8 mouse cellular contexts compared by ENCODE assay signal in the genomic region with DNA sequence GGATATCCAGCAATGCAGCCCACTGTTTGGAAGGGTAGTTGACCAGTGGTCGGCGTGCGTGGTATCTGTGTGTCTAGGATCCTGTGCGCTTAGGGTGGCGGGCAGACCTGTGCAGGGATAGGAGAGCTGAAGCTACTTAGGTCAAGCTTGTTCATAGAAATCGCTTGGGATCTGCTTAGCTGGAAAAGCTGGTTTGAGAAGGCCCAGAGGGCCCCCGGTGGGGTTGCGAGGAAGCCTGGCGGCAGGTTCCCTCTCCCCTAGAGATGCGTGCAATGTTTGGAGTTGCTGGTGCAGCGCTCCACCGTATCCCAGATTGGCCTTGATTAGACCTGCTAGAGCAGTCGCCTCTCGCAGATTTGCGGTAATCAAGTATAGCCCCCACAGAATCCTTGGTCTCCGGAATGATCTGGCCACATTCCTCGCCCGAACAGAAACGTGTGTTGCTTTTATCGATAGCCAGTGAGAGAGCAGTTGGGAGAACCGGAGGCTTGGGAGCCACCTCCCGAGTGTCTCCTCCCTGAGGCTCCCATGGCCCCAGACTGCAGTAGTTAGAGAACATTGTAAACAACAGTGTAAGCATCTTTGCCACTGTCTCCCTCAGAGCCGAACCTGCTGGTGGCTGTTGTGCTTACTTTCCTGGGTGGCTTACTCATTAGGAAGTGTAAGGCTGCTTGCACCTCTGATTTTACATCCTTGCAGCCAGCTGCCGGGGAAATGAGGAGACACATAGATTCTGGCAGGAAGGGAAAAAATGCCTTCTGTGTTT. TPM values are rescaled to one million over a fixed set of nuclear protein-coding genes. Genes with fewer than 3 reads are reported as not detected.
A peak's percentile ranks its signal among the peaks of the same experiment; 100 is the strongest.
DNase-seq lines count a peak whose midpoint lies in the region; ATAC-seq and TF ChIP-seq lines count a peak whose summit lies in the region.

No protein-coding gene starts in this region.

- peak overlapping the region; percentile 90 for H3K4me2 ChIP-seq in kidney, embryonic 14.5 days (replicated peaks; ENCODE audit: low read depth, low read length)
- H3K4me2 ChIP-seq in embryonic facial prominence, embryonic 11.5 days (ENCODE audit: low read depth, low read length) = peak overlapping the region; percentile 94
- peak overlapping the region; percentile 99 for H3K4me2 ChIP-seq in heart, postnatal 0 days (ENCODE audit: low read depth, low read length)

- peak overlapping the region; percentile 84 for H3K9ac ChIP-seq in kidney, embryonic 14.5 days (ENCODE audit: low read depth, low read length)
- H3K9ac ChIP-seq in embryonic facial prominence, embryonic 11.5 days (replicated peaks; ENCODE audit: low read length) = peak overlapping the region; percentile 84
- no peak overlapping the region for H3K9ac ChIP-seq in heart, postnatal 0 days (replicated peaks; ENCODE audit: low read depth, low read length)

- DNase-seq in kidney, adult 8-10 months = no peak
- DNase-seq in embryonic facial prominence, embryonic 11.5 days (ENCODE audit: low spot score) = peak; percentile 49
- DNase-seq in heart, postnatal 0 days (ENCODE audit: low spot score) = no peak
- DNase-seq in layer of hippocampus, postnatal 36 days = peak; percentile 59 to 60
- DNase-seq in lung, postnatal 10 days = peak; percentile 36
- peak; percentile 58 to 72 for DNase-seq in right cerebral cortex, adult 2 months (ENCODE audit: low spot score in 2 of 2)
- no peak for DNase-seq in spleen, postnatal 36 days (ENCODE audit: low spot score in 2 of 2)

- peak overlapping the region; percentile 70 for H3K4me3 ChIP-seq in kidney, embryonic 14.5 days (ENCODE audit: low read length)
- H3K4me3 ChIP-seq in embryonic facial prominence, embryonic 11.5 days (ENCODE audit: low read depth, low read length) = peak overlapping the region; percentile 69
- H3K4me3 ChIP-seq in heart, postnatal 0 days (ENCODE audit: low read depth, low read length) = peak overlapping the region; percentile 74

- H3K36me3 ChIP-seq in kidney, embryonic 14.5 days (ENCODE audit: control insufficient read depth, insufficient read depth, low read length) = no peaks in the 10 kb centered on the region
- no peaks in the 10 kb centered on the region for H3K36me3 ChIP-seq in embryonic facial prominence, embryonic 11.5 days (replicated peaks; ENCODE audit: control insufficient read depth, insufficient read depth, low read depth, low read length)
- no peaks in the 10 kb centered on the region for H3K36me3 ChIP-seq in heart, postnatal 0 days (replicated peaks; ENCODE audit: control insufficient read depth, insufficient read depth, low read length)

- TF ChIP-seq CTCF in heart, postnatal 0 days (IDR thresholded peaks at IDR 0.05; ENCODE audit: low read depth) = no peak

- no peak for TF ChIP-seq EP300 in heart, postnatal 0 days (IDR thresholded peaks at IDR 0.05; ENCODE audit: low read depth)

- WGBS in kidney, embryonic 14.5 days = 2% methylated on average over 24 of the region's 24 CpGs
- WGBS in embryonic facial prominence, embryonic 11.5 days = 2% methylated on average over 24 of the region's 24 CpGs
- WGBS in heart, postnatal 0 days = 4% methylated on average over 24 of the region's 24 CpGs

- H3K9me3 ChIP-seq in kidney, embryonic 14.5 days (ENCODE audit: control insufficient read depth, low read length) = no peaks in the 10 kb centered on the region
- H3K9me3 ChIP-seq in embryonic facial prominence, embryonic 11.5 days (replicated peaks; ENCODE audit: control insufficient read depth, low read length) = no peaks in the 10 kb centered on the region
- H3K9me3 ChIP-seq in heart, postnatal 0 days (replicated peaks; ENCODE audit: control insufficient read depth, low read length) = no peaks in the 10 kb centered on the region

- no peaks in the 10 kb centered on the region; the same call in 1 of the 2 replicates for H3K27me3 ChIP-seq in kidney, embryonic 14.5 days (ENCODE audit: control insufficient read depth, insufficient read depth, low read length)
- no peaks in the 10 kb centered on the region; the same call in 1 of the 2 replicates for H3K27me3 ChIP-seq in embryonic facial prominence, embryonic 11.5 days (ENCODE audit: control insufficient read depth, insufficient read depth, low read length)
- peaks cover 35% of the 10 kb centered on the region for H3K27me3 ChIP-seq in heart, postnatal 0 days (ENCODE audit: control insufficient read depth, insufficient read depth, low read length)

- H3K27ac ChIP-seq in kidney, embryonic 14.5 days (ENCODE audit: low read depth, low read length) = no peak overlapping the region
- H3K27ac ChIP-seq in embryonic facial prominence, embryonic 11.5 days (replicated peaks; ENCODE audit: low read depth, low read length) = no peak overlapping the region
- H3K27ac ChIP-seq in heart, postnatal 0 days (ENCODE audit: low read depth) = no peak overlapping the region

- no peak for ATAC-seq in kidney, embryonic 14.5 days (ENCODE audit: low FRiP score, low TSS enrichment)
- ATAC-seq in embryonic facial prominence, embryonic 11.5 days (replicated peaks; ENCODE audit: insufficient number of reproducible peaks, low FRiP score, low TSS enrichment, low read depth) = no peak
- ATAC-seq in heart, postnatal 0 days (ENCODE audit: insufficient read depth, low read depth) = no peak

- H3K4me1 ChIP-seq in kidney, embryonic 14.5 days (ENCODE audit: control insufficient read depth, insufficient read depth, low read length) = no peaks in the 10 kb centered on the region; the same call in 1 of the 2 replicates
- H3K4me1 ChIP-seq in embryonic facial prominence, embryonic 11.5 days (ENCODE audit: control insufficient read depth, insufficient read depth, low read length) = no peaks in the 10 kb centered on the region
- peaks cover 11% of the 10 kb centered on the region for H3K4me1 ChIP-seq in heart, postnatal 0 days (ENCODE audit: control insufficient read depth, insufficient read depth)

RNA-seq across cellular contexts. Expression of gene Adgrl3, which starts 2.6 kb away (rescaled TPM):
- polyA plus RNA-seq in kidney, embryonic 14.5 days (2014; fragmentation: Nextera tagmentation; extraction: Ambion mirVana) = 21.8 and 28.2 TPM in 2 replicates
- polyA plus RNA-seq in embryonic facial prominence, embryonic 11.5 days (2014; fragmentation: Nextera tagmentation; extraction: Ambion mirVana) = 18.8 and 21.1 TPM in 2 replicates
- total RNA-seq in heart, postnatal 0 days (2014; rRNA removed; ENCODE audit: low replicate concordance) = 7.3 and 12.8 TPM in 2 replicates
- polyA plus RNA-seq in heart, postnatal 0 days (2015; fragmentation: Nextera tagmentation; extraction: Ambion mirVana) = 1.5 and 1.7 TPM in 2 replicates
- total RNA-seq in layer of hippocampus, postnatal 36 days (2021) = 100 to 1,000 TPM; 157 to 179 TPM

Comparison
In these comparisons a context has a peak if more than half of its experiments do, and no peak if none do; other contexts are left out.
1. DNase-seq: peak in embryonic facial prominence, embryonic 11.5 days (single experiment), layer of hippocampus, postnatal 36 days (2 of 2), lung, postnatal 10 days (single experiment) and right cerebral cortex, adult 2 months (2 of 2); none in kidney, adult 8-10 months (0 of 2), heart, postnatal 0 days (single experiment) and spleen, postnatal 36 days (0 of 2).
2. Peak in every context shown above with its lines, with median percentiles within 50 percentile points of each other: H3K4me2 ChIP-seq and H3K4me3 ChIP-seq.